Mouse (Mus musculus) C2C12 (cell line): ENCODE measurements at regions not wholly inside any gene's neighbourhood (a gene's known extent, or its start where the extent isn't known, plus 50 kb on each side); places are given as distances from the start of the nearest gene placed in this dataset.

ENCODE experiments used
- CTCF ChIP-seq: IDR thresholded peaks from one replicate; pipeline ENCODE4 v1.5.1; 2011; ENCODE audit not compliant: control insufficient read depth, insufficient read depth, insufficient read length
- MAX ChIP-seq: IDR thresholded peaks from one replicate; pipeline ENCODE4 v1.6.1; 2011; ENCODE audit warnings: mild to moderate bottlenecking, control low read depth

- no peak for TF ChIP-seq CTCF
- TF ChIP-seq MAX, result peak; percentile 48
These were observed 277.1 kb downstream of the Ptprc start for GRCm38 (mm10) chr1:137898397-137898796.
